Mouse (Mus musculus): ENCODE measurements at regions not wholly inside any gene's neighbourhood (a gene's known extent, or its start where the extent isn't known, plus 50 kb on each side); places are given as distances from the start of the nearest gene placed in this dataset.

DNA sequence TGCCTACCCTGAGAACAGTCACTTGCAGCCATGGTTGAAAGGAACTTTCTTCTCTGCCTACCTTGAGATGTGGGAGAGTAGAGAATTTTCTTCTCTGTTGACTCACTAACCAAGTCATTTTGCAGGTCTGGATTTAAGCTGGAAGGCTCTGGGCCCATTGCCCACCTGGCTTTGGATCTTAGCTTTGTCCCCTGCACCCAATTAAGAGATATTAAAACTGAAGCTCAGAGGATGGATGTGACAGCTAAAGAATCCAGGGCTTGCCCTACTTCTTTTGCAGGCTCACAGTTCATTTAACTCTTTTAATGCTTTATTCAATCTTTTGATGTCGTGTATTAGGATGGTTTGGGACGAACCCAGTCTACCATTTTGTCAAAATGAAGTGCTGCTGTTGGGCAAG lies 58.8 kb upstream of the Gnao1 start:
- no peak overlapping the region for H3K9ac ChIP-seq (replicated peaks; ENCODE audit: low read depth, low read length)
- WGBS, result 55% methylated on average over 2 of the region's 2 CpGs
- no peaks in the 10 kb centered on the region for H3K4me1 ChIP-seq (ENCODE audit: control insufficient read depth, insufficient read depth, low read length)
- H3K9me3 ChIP-seq (ENCODE audit: control insufficient read depth, low read length), result no peaks in the 10 kb centered on the region
- H3K27me3 ChIP-seq (ENCODE audit: control insufficient read depth, insufficient read depth, low read length), result no peaks in the 10 kb centered on the region
- no peak for ATAC-seq (ENCODE audit: low read depth)
- no peaks in the 10 kb centered on the region for H3K36me3 ChIP-seq (ENCODE audit: control insufficient read depth, insufficient read depth, low read length)
- H3K27ac ChIP-seq (ENCODE audit: low read depth, low read length), result no peak overlapping the region
- H3K4me2 ChIP-seq (ENCODE audit: low read depth, low read length), result no peak overlapping the region
- H3K4me3 ChIP-seq (ENCODE audit: low read depth, low read length), result no peak overlapping the region

DNA sequence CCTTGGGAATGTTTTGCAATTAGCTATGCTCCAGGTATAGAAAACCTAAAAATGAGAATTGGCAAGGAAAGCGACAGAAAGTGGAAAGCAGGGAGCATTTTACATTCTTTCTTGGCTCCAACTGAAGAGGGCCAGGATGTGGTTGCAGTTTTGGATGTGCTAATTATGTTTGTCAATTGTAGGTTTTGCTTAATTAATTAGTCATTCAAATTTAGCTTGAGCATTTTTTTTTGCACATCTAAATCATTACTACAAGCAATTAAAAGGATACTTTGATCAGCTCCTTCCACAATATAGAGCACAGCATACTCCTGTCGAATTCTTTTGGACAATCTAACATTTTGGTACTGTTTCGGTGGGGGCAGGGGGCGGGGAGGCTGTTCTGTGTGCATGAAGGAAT lies 53.8 kb upstream of the Gnao1 start:
- Histone ChIP-seq H3K36me3 (ENCODE audit: control insufficient read depth, insufficient read depth, low read length) (no peaks in the 10 kb centered on the region), H3K4me1 (ENCODE audit: control insufficient read depth, insufficient read depth, low read length) (no peaks in the 10 kb centered on the region), H3K9ac (replicated peaks; ENCODE audit: low read depth, low read length) (no peak overlapping the region), H3K27ac (ENCODE audit: low read depth, low read length) (no peak overlapping the region), H3K4me2 (ENCODE audit: low read depth, low read length) (no peak overlapping the region), H3K4me3 (ENCODE audit: low read depth, low read length) (no peak overlapping the region), H3K27me3 (ENCODE audit: control insufficient read depth, insufficient read depth, low read length) (no peaks in the 10 kb centered on the region), H3K9me3 (ENCODE audit: control insufficient read depth, low read length) (no peaks in the 10 kb centered on the region)
- ATAC-seq (ENCODE audit: low read depth), result no peak
- 90% methylated on average over 4 of the region's 4 CpGs for WGBS
